Mouse (Mus musculus) lung, adult 2 months (tissue): ENCODE data around the gene Arg2. TPM values are rescaled to one million over a fixed set of nuclear protein-coding genes. Genes with fewer than 3 reads are reported as not detected.

ENCODE experiments used
- DNase-seq: peaks from one replicate; pipeline ENCODE4 v3.0.0; 2022
- H3K4me1 ChIP-seq: fragments of 200-500 bp; 2 replicates; pipeline ENCODE4 v1.6.1; 2011; ENCODE audit warnings: low read length; ENCODE audit not compliant: control insufficient read depth, insufficient read depth
- H3K4me3 ChIP-seq: fragments of 200-500 bp; replicated peaks from 2 replicates; pipeline ENCODE3; 2011; ENCODE audit warnings: low read depth, mild to moderate bottlenecking, control low read depth, low read length; ENCODE audit errors: extremely low read depth
- CTCF ChIP-seq: fragments of 200-500 bp; IDR thresholded peaks from 2 replicates; pipeline ENCODE4 v1.5.1; 2011; ENCODE audit warnings: mild to moderate bottlenecking, low read length, control low read depth; ENCODE audit not compliant: insufficient read depth
- POLR2A ChIP-seq: fragments of 200-500 bp; IDR thresholded peaks from 2 replicates; pipeline ENCODE4 v1.6.1; 2011; ENCODE audit warnings: low read depth, mild to moderate bottlenecking, control low read depth, low read length, borderline replicate concordance; ENCODE audit errors: extremely low read depth
- WGBS: fragments of 180-500 bp; shearing (Covaris S2); methylation state at CpG from one replicate; pipeline ENCODE4 v1.1.7; 2018; 5-methylcytosine and 5-hydroxymethylcytosine counted together
- polyA plus RNA-seq: library from polyadenylated mRNA; depleted of rRNA; stranded (reverse); fragments of >200 nt; gene quantifications from 2 replicates; pipeline ENCODE4 v1.2.3, GENCODE M21; 2012

Gene Arg2
- polyA plus RNA-seq, 1 experiment, result 4.0 TPM

DNA sequence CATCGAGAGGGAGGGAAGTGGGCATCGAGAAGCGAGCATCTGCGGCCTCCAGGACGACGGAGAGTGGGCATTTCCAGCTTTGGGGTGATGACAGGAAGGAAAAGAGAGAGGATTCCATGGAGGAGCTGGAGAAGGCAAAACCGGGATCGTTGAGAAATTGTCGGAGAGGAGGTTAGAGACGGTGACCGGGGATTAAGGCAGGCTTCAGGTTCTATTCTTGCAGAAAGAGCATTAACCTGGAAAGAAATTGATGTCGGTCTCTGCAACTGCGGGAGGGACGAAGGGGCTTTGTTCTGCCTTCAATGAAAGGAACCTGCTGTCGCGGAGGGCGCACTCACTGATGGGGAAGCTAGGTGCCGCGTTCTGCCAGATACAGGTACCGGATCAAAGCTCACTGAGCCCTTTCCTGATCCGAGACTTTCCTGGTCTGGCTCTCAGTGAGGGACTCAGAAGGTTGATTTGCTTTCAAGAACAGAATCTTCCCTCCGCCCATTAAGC is 650 bp downstream of the Arg2 start:
- TF ChIP-seq POLR2A (no peak), CTCF (no peak)
- H3K4me1 ChIP-seq, result no peaks in the 10 kb centered on the region
- H3K4me3 ChIP-seq, result peak overlapping the region; percentile 29
- peak; percentile 9 for DNase-seq
- 1% methylated on average over 22 of the region's 22 CpGs for WGBS

DNA sequence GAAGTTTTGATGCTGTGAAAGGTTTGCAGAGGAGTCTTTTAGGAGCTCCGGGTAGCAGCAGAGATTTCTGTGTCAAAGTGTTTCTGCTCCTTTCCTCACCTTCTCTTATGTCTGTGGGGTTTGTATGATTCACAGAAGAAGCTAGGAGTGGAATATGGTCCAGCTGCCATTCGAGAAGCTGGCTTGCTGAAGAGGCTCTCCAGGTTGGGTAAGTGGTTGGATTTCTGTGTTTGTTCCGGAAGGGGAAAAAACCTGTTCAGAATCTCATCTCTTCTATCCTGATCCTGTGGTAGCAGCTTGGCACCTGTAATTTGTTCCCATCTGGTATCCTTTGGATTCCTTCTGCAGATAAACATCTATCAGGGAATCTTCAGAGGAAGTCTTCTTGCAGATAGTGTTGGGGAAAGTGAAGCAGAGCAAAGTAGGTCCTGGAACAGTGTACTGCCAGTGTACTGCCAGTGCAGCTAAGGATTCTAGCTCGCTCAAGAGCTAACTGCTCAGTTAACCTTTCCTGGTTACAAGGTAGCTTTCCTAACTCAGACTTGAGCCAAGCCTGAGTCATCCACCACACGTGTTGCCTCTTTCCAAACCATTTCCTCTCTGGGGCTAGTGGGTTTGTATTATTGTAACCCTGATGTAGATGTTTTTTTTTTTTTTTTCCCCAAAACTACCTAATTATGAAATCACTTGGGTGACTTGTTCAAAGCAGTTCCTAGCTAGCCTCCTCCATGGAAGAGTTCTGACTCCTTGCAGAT is 1.3 kb downstream of the Arg2 start:
- WGBS, result 23% methylated on average over 5 of the region's 5 CpGs
- Histone ChIP-seq H3K4me1 (no peaks in the 10 kb centered on the region), H3K4me3 (peak overlapping the region; percentile 6)
- DNase-seq, result peak; percentile 13
- no peak for TF ChIP-seq CTCF
- TF ChIP-seq POLR2A, result no peak

DNA sequence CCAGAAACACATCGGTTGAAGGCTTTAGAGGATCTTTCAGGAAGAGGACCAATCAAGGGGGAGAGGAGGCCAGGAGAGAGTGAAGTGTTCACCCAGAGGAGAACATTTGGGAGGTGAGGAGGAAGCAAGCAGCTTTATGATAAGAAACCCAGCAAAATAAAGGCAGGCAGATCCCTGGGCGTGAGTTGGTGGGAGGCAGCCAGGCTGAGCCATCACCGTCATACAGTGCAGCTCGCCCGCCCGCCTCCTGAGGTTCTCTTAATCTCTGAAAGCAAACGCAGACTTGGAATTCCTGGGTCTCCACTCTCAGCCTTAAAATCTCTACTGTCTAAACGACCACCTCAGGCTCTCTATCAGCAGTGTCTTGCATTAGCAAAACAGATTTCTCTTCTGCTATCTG is 4.1 kb downstream of the Arg2 start:
- H3K4me3 ChIP-seq, result no peak overlapping the region
- TF ChIP-seq POLR2A (no peak), CTCF (no peak)
- WGBS, result 44% methylated on average over 8 of the region's 8 CpGs
- no peaks in the 10 kb centered on the region for H3K4me1 ChIP-seq
- DNase-seq, result no peak

DNA sequence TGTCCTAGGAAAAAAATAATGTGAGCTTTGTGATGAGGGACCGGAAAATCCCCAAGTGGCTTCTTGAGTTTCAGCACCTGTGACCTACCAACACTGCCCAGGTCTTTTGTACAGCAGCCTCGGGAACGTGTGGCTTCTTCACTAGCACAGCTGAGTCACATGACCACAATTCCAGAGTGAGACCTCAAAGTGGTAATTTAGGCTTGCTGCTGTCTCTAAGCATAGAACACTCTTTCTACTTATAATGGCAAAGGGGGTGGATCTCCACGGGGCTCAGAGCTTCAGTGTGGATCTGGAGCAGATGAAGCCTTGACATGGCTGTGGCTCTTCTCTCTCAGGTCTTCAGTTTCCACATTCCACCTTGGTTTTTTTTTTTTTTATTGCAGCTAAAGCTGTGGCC is 4.5 kb downstream of the Arg2 start:
- no peaks in the 10 kb centered on the region for H3K4me1 ChIP-seq
- H3K4me3 ChIP-seq, result no peak overlapping the region
- WGBS, result 28% methylated on average over 4 of the region's 4 CpGs
- DNase-seq, result no peak
- TF ChIP-seq CTCF (no peak), POLR2A (no peak)

DNA sequence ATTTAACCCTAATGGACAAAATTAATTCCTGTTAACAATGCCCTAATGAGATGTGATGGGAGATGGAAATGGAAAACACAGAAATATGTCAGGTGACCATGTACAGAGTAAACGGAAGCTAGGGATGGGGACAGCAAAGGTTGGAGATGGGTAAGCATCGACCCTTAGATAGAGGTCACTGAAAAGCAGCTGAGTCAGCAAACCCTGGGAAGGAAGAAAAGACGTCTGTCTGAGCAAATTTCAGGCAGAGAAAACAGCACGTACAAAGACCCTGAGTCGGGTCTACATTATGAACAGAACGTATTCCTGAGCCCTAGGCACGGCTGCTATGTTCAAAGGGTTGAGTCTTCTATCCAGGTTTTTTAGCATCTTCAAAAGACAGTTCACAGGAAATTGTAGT is 6.4 kb downstream of the Arg2 start:
- no peak for DNase-seq
- no peak overlapping the region for H3K4me3 ChIP-seq
- 76% methylated on average over 7 of the region's 7 CpGs for WGBS

DNA sequence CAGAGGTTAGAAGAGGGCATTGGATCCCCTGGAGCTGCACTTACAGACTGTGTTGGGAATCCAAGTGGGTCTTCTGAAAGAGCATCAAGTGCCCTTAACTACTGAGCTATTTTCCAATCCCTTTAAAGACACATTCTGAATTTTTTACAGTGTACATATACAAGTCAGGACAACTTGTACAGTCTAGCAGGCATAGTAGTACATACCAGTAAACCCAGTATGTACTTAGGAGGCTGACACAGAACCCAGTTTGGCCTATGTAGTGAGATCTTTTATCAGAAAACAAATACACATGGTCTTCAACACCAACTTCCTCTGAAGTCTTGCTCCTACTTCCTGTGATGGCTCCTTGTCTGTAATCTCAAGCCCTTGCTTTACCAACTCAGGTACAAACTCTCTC is 8.4 kb downstream of the Arg2 start:
- Histone ChIP-seq H3K4me3 (no peak overlapping the region), H3K4me1 (no peaks in the 10 kb centered on the region)
- DNase-seq, result no peak
- no peak for TF ChIP-seq POLR2A
- no peak for TF ChIP-seq CTCF

More for the DNA sequence above, 6.4 kb downstream of the Arg2 start:
- H3K4me1 ChIP-seq, result no peaks in the 10 kb centered on the region
- no peak for TF ChIP-seq POLR2A
- no peak for TF ChIP-seq CTCF

DNA sequence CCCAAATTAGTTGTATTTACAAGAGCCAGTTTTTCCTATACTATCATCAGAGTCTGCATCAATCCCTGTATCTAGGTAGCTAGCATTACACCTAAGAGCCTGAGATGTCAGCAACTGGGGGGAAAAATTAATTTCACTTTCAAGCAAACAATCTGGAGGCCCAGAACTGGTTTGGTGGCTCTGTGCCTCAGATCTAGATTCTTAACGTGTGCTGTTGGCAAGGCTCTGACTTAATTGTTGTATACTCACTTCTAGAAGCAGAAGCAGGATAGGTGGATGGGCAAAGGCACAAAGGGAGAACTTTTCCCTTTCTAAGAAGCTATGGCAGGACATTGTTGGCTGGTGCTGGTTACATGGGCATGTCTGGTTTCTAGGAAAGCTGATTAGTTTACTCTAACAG is 8.8 kb downstream of the Arg2 start:
- Histone ChIP-seq H3K4me1 (no peaks in the 10 kb centered on the region), H3K4me3 (no peak overlapping the region)
- 48% methylated on average over 1 of the region's 1 CpGs for WGBS
- TF ChIP-seq POLR2A (no peak), CTCF (no peak)
- no peak for DNase-seq

DNA sequence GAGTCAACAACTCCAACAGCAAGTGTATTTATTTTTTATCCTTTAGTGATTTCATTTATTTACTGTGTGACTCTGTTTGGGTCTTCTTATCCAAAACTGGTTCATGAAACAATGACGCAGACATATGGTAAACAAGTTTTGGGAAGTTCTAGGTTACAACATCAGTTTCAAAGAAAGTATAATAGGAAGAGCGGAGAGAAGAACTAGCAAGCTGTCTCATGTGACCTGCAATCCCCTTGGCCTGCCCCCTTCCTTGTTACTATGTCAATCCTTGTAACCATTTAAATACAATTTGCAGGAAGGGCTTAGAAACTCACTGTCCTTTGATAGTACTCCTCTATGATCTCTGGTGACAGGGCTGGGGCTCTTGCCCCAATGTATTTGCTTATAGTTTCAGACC is 10.2 kb downstream of the Arg2 start:
- Histone ChIP-seq H3K4me3 (no peak overlapping the region), H3K4me1 (no peaks in the 10 kb centered on the region)
- no peak for DNase-seq
- no peak for TF ChIP-seq CTCF
- TF ChIP-seq POLR2A, result no peak
- 85% methylated on average over 2 of the region's 2 CpGs for WGBS

DNA sequence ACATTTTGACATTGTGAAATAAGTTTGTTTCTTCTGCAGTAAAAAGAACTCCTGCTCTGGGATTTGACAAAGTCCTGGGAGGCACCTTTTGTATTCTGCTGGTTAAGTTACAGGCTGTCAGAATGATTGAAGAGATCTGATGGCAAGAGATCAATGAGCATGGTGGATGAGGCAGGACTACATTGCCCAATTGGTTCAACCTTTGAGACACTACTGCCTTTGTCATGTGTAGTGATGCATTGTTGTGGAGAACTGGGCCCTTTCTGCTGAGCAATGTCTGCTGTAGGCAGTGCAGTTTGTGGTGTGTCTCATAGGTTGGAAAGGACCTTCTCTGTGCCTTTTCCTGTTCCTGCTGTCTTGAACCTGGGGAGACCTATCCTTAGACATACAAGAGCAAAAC is 10.8 kb downstream of the Arg2 start:
- no peak overlapping the region for H3K4me3 ChIP-seq
- no peaks in the 10 kb centered on the region for H3K4me1 ChIP-seq
- no peak for DNase-seq
- no peak for TF ChIP-seq CTCF
- no peak for TF ChIP-seq POLR2A

DNA sequence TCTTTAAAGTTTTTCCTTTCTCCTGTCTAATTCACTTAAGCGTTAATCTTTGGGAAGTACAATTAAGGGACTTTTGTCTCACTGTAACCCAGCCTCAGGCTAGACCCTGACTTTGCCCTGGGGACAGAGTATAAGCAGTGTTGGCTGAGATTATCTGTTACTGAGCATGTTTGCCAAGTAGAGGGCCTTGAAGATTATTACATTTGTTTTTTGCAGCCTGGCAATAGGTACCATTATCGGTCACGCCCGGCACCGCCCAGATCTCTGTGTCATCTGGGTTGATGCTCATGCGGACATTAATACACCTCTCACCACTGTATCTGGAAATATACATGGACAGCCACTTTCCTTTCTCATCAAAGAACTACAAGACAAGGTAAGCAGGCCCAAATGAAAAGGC is 19.1 kb downstream of the Arg2 start:
- no peak overlapping the region for H3K4me3 ChIP-seq
- 94% methylated on average over 6 of the region's 6 CpGs for WGBS
- H3K4me1 ChIP-seq, result no peaks in the 10 kb centered on the region
- DNase-seq, result no peak
- no peak for TF ChIP-seq CTCF
- no peak for TF ChIP-seq POLR2A

DNA sequence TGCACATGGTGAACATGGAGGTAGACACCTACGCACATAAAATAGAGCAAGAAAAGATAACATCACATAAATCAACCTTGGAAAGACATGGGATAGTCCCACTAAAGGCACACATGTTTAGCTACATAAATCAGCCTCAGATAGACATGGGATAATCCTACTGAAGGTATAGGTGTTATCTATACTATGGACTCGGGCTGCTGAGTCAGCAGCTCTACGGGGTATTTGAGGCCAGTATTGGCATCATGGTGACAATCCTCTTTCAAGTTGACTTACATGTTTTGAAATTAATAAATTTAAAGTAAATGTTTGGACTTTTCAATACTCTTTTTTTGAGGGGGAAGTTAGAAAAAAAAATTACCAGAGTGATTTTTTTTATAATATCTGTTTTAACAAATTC is 32.3 kb downstream of the Arg2 start:
- H3K4me1 ChIP-seq, result no peaks in the 10 kb centered on the region
- WGBS, result 95% methylated on average over 3 of the region's 3 CpGs
- TF ChIP-seq CTCF (no peak), POLR2A (no peak)
- H3K4me3 ChIP-seq, result no peak overlapping the region
- DNase-seq, result no peak

DNA sequence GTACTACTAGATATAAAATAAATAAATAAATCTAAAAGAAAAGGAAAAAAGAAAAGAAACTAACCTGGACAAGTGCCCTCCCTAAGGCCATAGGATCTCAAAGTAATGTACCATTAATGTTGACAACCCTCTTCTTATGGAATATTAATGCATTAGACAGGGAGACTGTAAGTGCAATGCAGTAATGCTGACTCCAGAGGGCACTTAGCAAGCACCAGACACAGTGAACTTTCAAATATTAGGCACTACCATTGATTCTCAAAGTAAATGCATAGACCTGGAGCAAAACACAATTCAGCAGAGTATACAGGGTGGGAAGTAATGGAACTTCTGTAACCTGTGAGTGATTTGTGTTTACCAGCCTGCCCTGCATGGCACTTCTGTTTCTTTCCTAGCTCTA is 38.6 kb downstream of the Arg2 start:
- DNase-seq, result no peak
- Histone ChIP-seq H3K4me3 (no peak overlapping the region), H3K4me1 (peaks cover 7% of the 10 kb centered on the region)
- no peak for TF ChIP-seq POLR2A
- no peak for TF ChIP-seq CTCF
